Mouse (Mus musculus) lung, embryonic 16.5 days (tissue): ENCODE measurements around the gene Mecr. TPM values are rescaled to one million over a fixed set of nuclear protein-coding genes. Genes with fewer than 3 reads are reported as not detected.
A peak's percentile ranks its signal among the peaks of the same experiment; 100 is the strongest.
"Not testable (repeated sequence)": the region's sequence is repeated elsewhere in the genome, so short reads cannot be mapped to it uniquely, and the experiment has no call there.

Experiments used
- ATAC-seq: fragments of 200-750 bp; cut with Nextera tagmentation; 2 replicates; pipeline ENCODE4 v1.8.0; 2017; ENCODE audit warnings: low read depth, mild to moderate bottlenecking, moderate library complexity
- H3K27ac ChIP-seq: fragments of 300-500 bp; sonication (generic); 2 replicates; pipeline ENCODE4 v1.5.1; 2014; ENCODE audit warnings: mild to moderate bottlenecking, control low read depth, low read length
- H3K27me3 ChIP-seq: fragments of 300-500 bp; sonication (generic); 2 replicates; pipeline ENCODE4 v1.6.1; 2014; ENCODE audit warnings: low read depth, low read length, mixed read lengths; ENCODE audit not compliant: control insufficient read depth, insufficient read depth
- H3K36me3 ChIP-seq: fragments of 300-500 bp; sonication (generic); 2 replicates; pipeline ENCODE4 v1.6.1; 2014; ENCODE audit warnings: low read length; ENCODE audit not compliant: control insufficient read depth, insufficient read depth
- H3K4me1 ChIP-seq: fragments of 300-500 bp; sonication (generic); replicated peaks from 2 replicates; pipeline ENCODE4 v1.6.1; 2014; ENCODE audit warnings: low read length, mixed read lengths; ENCODE audit not compliant: control insufficient read depth, insufficient read depth
- H3K4me2 ChIP-seq: fragments of 300-500 bp; sonication (generic); 2 replicates; pipeline ENCODE4 v1.6.1; 2014; ENCODE audit warnings: low read depth, low read length, control low read depth
- H3K4me3 ChIP-seq: fragments of 300-500 bp; sonication (generic); 2 replicates; pipeline ENCODE4 v1.5.1; 2014; ENCODE audit warnings: mild to moderate bottlenecking, low read length, control low read depth
- H3K9ac ChIP-seq: fragments of 300-500 bp; sonication (generic); 2 replicates; pipeline ENCODE4 v1.6.1; 2014; ENCODE audit warnings: low read length, control low read depth
- H3K9me3 ChIP-seq: fragments of 300-500 bp; sonication (generic); 2 replicates; pipeline ENCODE4 v1.6.1; 2016; ENCODE audit warnings: low read length; ENCODE audit not compliant: control insufficient read depth
- WGBS: fragments of 180-500 bp; shearing (Covaris S2); extraction: QIAGEN DNeasy Blood & Tissue Kit; methylation state at CpG from one replicate; pipeline ENCODE4 v1.1.7; 2014; 5-methylcytosine and 5-hydroxymethylcytosine counted together
- polyA plus RNA-seq: library from polyadenylated mRNA; unstranded; fragments of >200 nt; fragmentation: Nextera tagmentation; extraction: Ambion mirVana; gene quantifications from 2 replicates; pipeline ENCODE4 v1.2.1, GENCODE M21; 2015

The Mecr gene
- 38.6 and 44.0 TPM in 2 replicates for polyA plus RNA-seq

GRCm38 (mm10) chr4:131843290-131843743 lies at the start of gene Mecr:
Gene Mecr, plus strand, starts transcription at chr4:131843470.
- under 1% methylated on average over 37 of the region's 37 CpGs for WGBS
- H3K4me1 ChIP-seq, result peaks cover 17% of the 10 kb centered on the region
- no peak within 1 kb of the TSS for H3K27ac ChIP-seq
- H3K36me3 ChIP-seq, result no peaks in the 10 kb centered on the region
- H3K9ac ChIP-seq, result peak within 1 kb of the TSS; percentile 65
- peak within 1 kb of the TSS; percentile 59 for H3K4me2 ChIP-seq
- peaks cover 6% of the 10 kb centered on the region for H3K27me3 ChIP-seq
- peak within 1 kb of the TSS; percentile 79 for H3K4me3 ChIP-seq
- ATAC-seq, result peak; percentile 91
- no peaks in the 10 kb centered on the region for H3K9me3 ChIP-seq

- Histone ChIP-seq H3K27me3 (no peaks in the 10 kb centered on the region), H3K36me3 (no peaks in the 10 kb centered on the region), H3K9me3 (no peaks in the 10 kb centered on the region), H3K9ac (no peak overlapping the region), H3K27ac (no peak overlapping the region), H3K4me3 (no peak overlapping the region), H3K4me1 (no peaks in the 10 kb centered on the region), H3K4me2 (no peak overlapping the region)
- 64% methylated on average over 14 of the region's 14 CpGs for WGBS
- ATAC-seq, result no peak
Measured at GRCm38 (mm10) chr4:131796312-131797080, 46.8 kb upstream of the Mecr start.

- H3K27me3 ChIP-seq, result no peaks in the 10 kb centered on the region
- H3K36me3 ChIP-seq, result no peaks in the 10 kb centered on the region
- WGBS, result 84% methylated on average over 7 of the region's 7 CpGs
- no peak overlapping the region for H3K9ac ChIP-seq
- no peak overlapping the region for H3K4me3 ChIP-seq
- H3K27ac ChIP-seq, result no peak overlapping the region
- no peaks in the 10 kb centered on the region for H3K4me1 ChIP-seq
- H3K9me3 ChIP-seq, result no peaks in the 10 kb centered on the region
- no peak overlapping the region for H3K4me2 ChIP-seq
- ATAC-seq, result no peak
Measured at GRCm38 (mm10) chr4:131797483-131797882, 45.8 kb upstream of the Mecr start.

- Histone ChIP-seq H3K4me2 (no peak overlapping the region), H3K4me1 (no peaks in the 10 kb centered on the region), H3K27ac (no peak overlapping the region), H3K36me3 (no peaks in the 10 kb centered on the region), H3K9ac (no peak overlapping the region), H3K4me3 (no peak overlapping the region), H3K27me3 (no peaks in the 10 kb centered on the region), H3K9me3 (no peaks in the 10 kb centered on the region)
- ATAC-seq, result no peak
- WGBS, result 62% methylated on average over 12 of the region's 12 CpGs
Measured at GRCm38 (mm10) chr4:131797920-131798319, 45.4 kb upstream of the Mecr start.

GRCm38 (mm10) chr4:131798968-131799367 lies 44.3 kb upstream of the Mecr start:
- H3K36me3 ChIP-seq, result no peaks in the 10 kb centered on the region
- H3K27ac ChIP-seq, result no peak overlapping the region
- H3K9ac ChIP-seq, result no peak overlapping the region
- H3K9me3 ChIP-seq, result no peaks in the 10 kb centered on the region
- 48% methylated on average over 4 of the region's 4 CpGs for WGBS
- H3K4me2 ChIP-seq, result no peak overlapping the region
- no peaks in the 10 kb centered on the region for H3K27me3 ChIP-seq
- no peak for ATAC-seq
- H3K4me3 ChIP-seq, result no peak overlapping the region
- H3K4me1 ChIP-seq, result no peaks in the 10 kb centered on the region

GRCm38 (mm10) chr4:131803846-131804245 lies 39.4 kb upstream of the Mecr start:
- no peaks in the 10 kb centered on the region for H3K9me3 ChIP-seq
- no peak overlapping the region for H3K27ac ChIP-seq
- no peak for ATAC-seq
- H3K9ac ChIP-seq, result no peak overlapping the region
- no peaks in the 10 kb centered on the region for H3K27me3 ChIP-seq
- H3K4me3 ChIP-seq, result no peak overlapping the region
- 71% methylated on average over 9 of the region's 9 CpGs for WGBS
- H3K36me3 ChIP-seq, result no peaks in the 10 kb centered on the region
- no peak overlapping the region for H3K4me2 ChIP-seq
- H3K4me1 ChIP-seq, result no peaks in the 10 kb centered on the region

- not testable (repeated sequence) for H3K36me3 ChIP-seq, H3K27me3 ChIP-seq, H3K4me1 ChIP-seq, H3K9ac ChIP-seq, H3K4me2 ChIP-seq, H3K9me3 ChIP-seq, H3K27ac ChIP-seq, H3K4me3 ChIP-seq
- ATAC-seq, result peak; percentile 34
- 95% methylated on average over 5 of the region's 6 CpGs for WGBS
Measured at GRCm38 (mm10) chr4:131804732-131805131, 38.5 kb upstream of the Mecr start.

- 57% methylated on average over 3 of the region's 3 CpGs for WGBS
- Histone ChIP-seq H3K4me2 (no peak overlapping the region), H3K9me3 (no peaks in the 10 kb centered on the region), H3K4me3 (no peak overlapping the region), H3K36me3 (no peaks in the 10 kb centered on the region), H3K27ac (no peak overlapping the region), H3K9ac (no peak overlapping the region), H3K4me1 (no peaks in the 10 kb centered on the region), H3K27me3 (no peaks in the 10 kb centered on the region)
- no peak for ATAC-seq
Measured at GRCm38 (mm10) chr4:131805255-131805654, 38.0 kb upstream of the Mecr start.

GRCm38 (mm10) chr4:131812458-131812857 lies 30.8 kb upstream of the Mecr start:
- Histone ChIP-seq H3K4me3 (no peak overlapping the region), H3K27me3 (no peaks in the 10 kb centered on the region), H3K27ac (no peak overlapping the region), H3K9me3 (no peaks in the 10 kb centered on the region), H3K36me3 (no peaks in the 10 kb centered on the region), H3K9ac (no peak overlapping the region), H3K4me2 (no peak overlapping the region), H3K4me1 (peaks cover 5% of the 10 kb centered on the region)
- ATAC-seq, result no peak
- WGBS, result 79% methylated on average over 11 of the region's 11 CpGs
